Mouse (Mus musculus) limb, embryonic 13.5 days (tissue): ENCODE measurements at regions not wholly inside any gene's neighbourhood (a gene's known extent, or its start where the extent isn't known, plus 50 kb on each side); places are given as distances from the start of the nearest gene placed in this dataset.

ENCODE experiments used
- ATAC-seq: fragments of 200-750 bp; cut with Nextera tagmentation; 2 replicates; pipeline ENCODE4 v1.8.0; 2017; ENCODE audit warnings: low read depth, moderate number of reproducible peaks, moderate TSS enrichment; ENCODE audit not compliant: low FRiP score
- H3K27ac ChIP-seq: fragments of 300-500 bp; sonication (generic); 2 replicates; pipeline ENCODE4 v1.5.1; 2015; ENCODE audit warnings: inconsistent platforms, mild to moderate bottlenecking, moderate library complexity
- H3K27me3 ChIP-seq: fragments of 300-500 bp; sonication (generic); 2 replicates; pipeline ENCODE4 v1.6.1; 2015; ENCODE audit warnings: mild to moderate bottlenecking, inconsistent platforms
- H3K36me3 ChIP-seq: fragments of 300-500 bp; sonication (generic); 2 replicates; pipeline ENCODE4 v1.6.1; 2015; ENCODE audit warnings: inconsistent platforms, mild to moderate bottlenecking, moderate library complexity
- H3K4me1 ChIP-seq: fragments of 300-500 bp; sonication (generic); 2 replicates; pipeline ENCODE4 v1.6.1; 2015; ENCODE audit warnings: inconsistent platforms
- H3K4me2 ChIP-seq: fragments of 300-500 bp; sonication (generic); replicated peaks from 2 replicates; pipeline ENCODE4 v1.6.1; 2015; ENCODE audit warnings: inconsistent platforms, mild to moderate bottlenecking, moderate library complexity
- H3K4me3 ChIP-seq: fragments of 300-500 bp; sonication (generic); 2 replicates; pipeline ENCODE4 v1.5.1; 2015; ENCODE audit warnings: moderate library complexity, mild to moderate bottlenecking, inconsistent platforms
- H3K9ac ChIP-seq: fragments of 300-500 bp; sonication (generic); 2 replicates; pipeline ENCODE4 v1.6.1; 2015; ENCODE audit warnings: mild to moderate bottlenecking, inconsistent platforms
- H3K9me3 ChIP-seq: fragments of 300-500 bp; sonication (generic); 2 replicates; pipeline ENCODE4 v1.6.1; 2016; ENCODE audit warnings: inconsistent platforms
- WGBS: fragments of 180-500 bp; shearing (Covaris S2); methylation state at CpG from one replicate; pipeline ENCODE4 v1.1.7; 2015; 5-methylcytosine and 5-hydroxymethylcytosine counted together

- H3K4me3 ChIP-seq = no peak overlapping the region
- peak; percentile 48; the same call in 1 of the 2 replicates for ATAC-seq
Measured at GRCm38 (mm10) chr16:86027700-86028099, 126.1 kb upstream of the Adamts5 start.

GRCm38 (mm10) chr16:86015336-86015735 is 113.7 kb upstream of the Adamts5 start:
- WGBS = 89% methylated on average over 1 of the region's 1 CpGs
- ATAC-seq = no peak

More at GRCm38 (mm10) chr16:86027700-86028099, 126.1 kb upstream of the Adamts5 start:
- H3K9me3 ChIP-seq = no peaks in the 10 kb centered on the region
- no peak overlapping the region for H3K4me2 ChIP-seq
- no peaks in the 10 kb centered on the region for H3K36me3 ChIP-seq
- no peaks in the 10 kb centered on the region for H3K4me1 ChIP-seq
- H3K27me3 ChIP-seq = no peaks in the 10 kb centered on the region
- WGBS = 38% methylated on average over 2 of the region's 2 CpGs
- no peak overlapping the region for H3K27ac ChIP-seq
- H3K9ac ChIP-seq = no peak overlapping the region

GRCm38 (mm10) chr16:86011051-86011450 is 109.4 kb upstream of the Adamts5 start:
- H3K4me2 ChIP-seq = no peak overlapping the region
- ATAC-seq = no peak
- 78% methylated on average over 5 of the region's 5 CpGs for WGBS
- H3K27ac ChIP-seq = no peak overlapping the region
- no peak overlapping the region for H3K9ac ChIP-seq
- H3K27me3 ChIP-seq = no peaks in the 10 kb centered on the region
- no peaks in the 10 kb centered on the region for H3K36me3 ChIP-seq
- no peaks in the 10 kb centered on the region for H3K4me1 ChIP-seq
- H3K4me3 ChIP-seq = no peak overlapping the region
- no peaks in the 10 kb centered on the region for H3K9me3 ChIP-seq

More at GRCm38 (mm10) chr16:86015336-86015735, 113.7 kb upstream of the Adamts5 start:
- H3K9ac ChIP-seq = no peak overlapping the region
- no peaks in the 10 kb centered on the region for H3K36me3 ChIP-seq
- no peaks in the 10 kb centered on the region for H3K4me1 ChIP-seq
- no peak overlapping the region for H3K4me3 ChIP-seq
- H3K27me3 ChIP-seq = no peaks in the 10 kb centered on the region
- H3K4me2 ChIP-seq = no peak overlapping the region
- no peaks in the 10 kb centered on the region for H3K9me3 ChIP-seq
- H3K27ac ChIP-seq = no peak overlapping the region

GRCm38 (mm10) chr16:86009638-86010329 is 108.2 kb upstream of the Adamts5 start:
- H3K9me3 ChIP-seq = no peaks in the 10 kb centered on the region
- WGBS = 39% methylated on average over 3 of the region's 3 CpGs
- no peak for ATAC-seq

DNA sequence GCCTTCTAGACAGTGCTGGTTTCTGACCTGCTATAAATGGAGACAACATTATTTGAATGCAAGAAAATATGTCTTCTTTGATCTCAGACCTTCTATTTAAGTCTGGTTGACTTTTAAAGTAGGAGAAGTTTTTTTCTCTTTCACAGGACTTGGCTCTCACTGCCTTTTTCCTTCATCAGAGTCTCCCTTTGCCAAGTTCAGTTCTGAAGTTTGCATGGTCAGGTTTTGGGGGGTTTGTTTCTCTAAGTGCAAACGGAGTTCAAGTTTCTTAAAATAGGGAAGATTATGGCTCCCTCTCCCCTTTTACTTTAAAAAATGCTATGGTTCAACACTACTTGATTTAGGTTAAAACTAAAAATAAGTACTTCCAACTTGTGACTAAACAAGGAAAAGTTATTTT is 106.2 kb upstream of the Adamts5 start:
- no peaks in the 10 kb centered on the region for H3K27me3 ChIP-seq
- WGBS = 70% methylated on average over 1 of the region's 1 CpGs
- H3K27ac ChIP-seq = no peak overlapping the region
- H3K36me3 ChIP-seq = no peaks in the 10 kb centered on the region
- no peaks in the 10 kb centered on the region for H3K4me1 ChIP-seq
- ATAC-seq = no peak
- no peaks in the 10 kb centered on the region for H3K9me3 ChIP-seq
- no peak overlapping the region for H3K9ac ChIP-seq
- H3K4me2 ChIP-seq = no peak overlapping the region
- H3K4me3 ChIP-seq = no peak overlapping the region

More at GRCm38 (mm10) chr16:86009638-86010329, 108.2 kb upstream of the Adamts5 start:
- Histone ChIP-seq H3K4me1 (no peaks in the 10 kb centered on the region), H3K27ac (no peak overlapping the region), H3K4me2 (no peak overlapping the region), H3K4me3 (no peak overlapping the region), H3K27me3 (no peaks in the 10 kb centered on the region), H3K9ac (no peak overlapping the region), H3K36me3 (no peaks in the 10 kb centered on the region)

GRCm38 (mm10) chr16:86000846-86001245 is 99.2 kb upstream of the Adamts5 start:
- no peak for ATAC-seq
- H3K27me3 ChIP-seq = no peaks in the 10 kb centered on the region
- peaks cover 9% of the 10 kb centered on the region; the same call in 1 of the 2 replicates for H3K4me1 ChIP-seq
- H3K4me2 ChIP-seq = no peak overlapping the region
- no peak overlapping the region for H3K9ac ChIP-seq
- H3K9me3 ChIP-seq = no peaks in the 10 kb centered on the region
- no peak overlapping the region for H3K27ac ChIP-seq
- H3K4me3 ChIP-seq = no peak overlapping the region
- WGBS = 78% methylated on average over 1 of the region's 1 CpGs
- H3K36me3 ChIP-seq = no peaks in the 10 kb centered on the region

- Histone ChIP-seq H3K27ac (no peak overlapping the region), H3K4me3 (no peak overlapping the region), H3K27me3 (no peaks in the 10 kb centered on the region), H3K9ac (no peak overlapping the region), H3K9me3 (no peaks in the 10 kb centered on the region), H3K36me3 (no peaks in the 10 kb centered on the region), H3K4me1 (no peaks in the 10 kb centered on the region), H3K4me2 (no peak overlapping the region)
- WGBS = 66% methylated on average over 2 of the region's 2 CpGs
- ATAC-seq = no peak
Measured at GRCm38 (mm10) chr16:85985841-85986240, 84.2 kb upstream of the Adamts5 start.

DNA sequence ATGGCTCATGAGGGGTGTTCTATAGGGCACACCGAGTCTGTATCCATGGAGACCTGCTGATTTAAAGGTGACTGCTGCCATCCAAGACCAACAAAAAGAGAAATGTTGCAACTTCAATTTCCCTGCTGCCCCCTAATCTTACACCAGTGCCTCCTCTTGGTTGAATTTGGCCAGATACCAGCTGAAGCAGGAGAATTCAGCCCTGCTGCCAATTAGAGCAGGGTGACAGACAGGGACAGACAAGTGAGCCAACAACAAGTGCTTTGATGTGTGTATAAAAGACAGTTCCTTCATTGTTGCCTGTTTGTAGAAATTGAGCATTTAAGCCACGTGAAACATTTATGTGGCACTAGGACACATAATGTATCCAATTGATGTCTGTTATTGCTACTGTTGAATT is 75.5 kb upstream of the Adamts5 start:
- H3K4me3 ChIP-seq = no peak overlapping the region
- no peak overlapping the region for H3K27ac ChIP-seq
- H3K36me3 ChIP-seq = no peaks in the 10 kb centered on the region
- H3K27me3 ChIP-seq = no peaks in the 10 kb centered on the region
- H3K9me3 ChIP-seq = no peaks in the 10 kb centered on the region
- no peak for ATAC-seq
- no peak overlapping the region for H3K4me2 ChIP-seq
- 78% methylated on average over 2 of the region's 2 CpGs for WGBS
- H3K9ac ChIP-seq = no peak overlapping the region
- no peaks in the 10 kb centered on the region for H3K4me1 ChIP-seq

GRCm38 (mm10) chr16:85966892-85967444 is 65.3 kb upstream of the Adamts5 start:
- Histone ChIP-seq H3K9me3 (no peaks in the 10 kb centered on the region), H3K27me3 (no peaks in the 10 kb centered on the region), H3K36me3 (no peaks in the 10 kb centered on the region), H3K9ac (no peak overlapping the region), H3K27ac (no peak overlapping the region), H3K4me1 (peaks cover 17% of the 10 kb centered on the region), H3K4me2 (no peak overlapping the region), H3K4me3 (no peak overlapping the region)
- WGBS = 38% methylated on average over 4 of the region's 4 CpGs
- ATAC-seq = no peak

DNA sequence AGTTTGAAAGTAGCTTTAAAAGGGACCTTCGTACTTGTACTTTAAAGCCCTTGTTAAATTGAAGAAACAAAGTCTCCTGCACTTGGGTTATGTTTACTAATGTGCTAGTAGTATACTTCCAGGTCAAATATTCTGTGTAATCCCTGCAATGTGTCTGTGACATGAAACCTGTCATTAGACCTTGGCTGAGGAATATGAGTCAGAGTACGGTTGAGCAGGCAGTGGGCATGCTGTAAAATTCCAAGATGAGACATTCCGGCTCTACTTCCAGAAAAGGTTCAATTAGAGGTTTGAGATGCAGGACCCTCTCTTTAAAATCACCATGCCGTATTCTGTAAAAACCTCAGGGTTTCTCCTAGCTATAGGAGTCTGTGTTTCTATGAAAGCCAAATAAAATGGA is 64.6 kb upstream of the Adamts5 start:
- no peak for ATAC-seq
- Histone ChIP-seq H3K4me3 (no peak overlapping the region), H3K36me3 (no peaks in the 10 kb centered on the region), H3K9ac (no peak overlapping the region), H3K27ac (no peak overlapping the region), H3K4me2 (no peak overlapping the region), H3K9me3 (no peaks in the 10 kb centered on the region), H3K27me3 (no peaks in the 10 kb centered on the region), H3K4me1 (peaks cover 17% of the 10 kb centered on the region)
- 32% methylated on average over 4 of the region's 4 CpGs for WGBS

DNA sequence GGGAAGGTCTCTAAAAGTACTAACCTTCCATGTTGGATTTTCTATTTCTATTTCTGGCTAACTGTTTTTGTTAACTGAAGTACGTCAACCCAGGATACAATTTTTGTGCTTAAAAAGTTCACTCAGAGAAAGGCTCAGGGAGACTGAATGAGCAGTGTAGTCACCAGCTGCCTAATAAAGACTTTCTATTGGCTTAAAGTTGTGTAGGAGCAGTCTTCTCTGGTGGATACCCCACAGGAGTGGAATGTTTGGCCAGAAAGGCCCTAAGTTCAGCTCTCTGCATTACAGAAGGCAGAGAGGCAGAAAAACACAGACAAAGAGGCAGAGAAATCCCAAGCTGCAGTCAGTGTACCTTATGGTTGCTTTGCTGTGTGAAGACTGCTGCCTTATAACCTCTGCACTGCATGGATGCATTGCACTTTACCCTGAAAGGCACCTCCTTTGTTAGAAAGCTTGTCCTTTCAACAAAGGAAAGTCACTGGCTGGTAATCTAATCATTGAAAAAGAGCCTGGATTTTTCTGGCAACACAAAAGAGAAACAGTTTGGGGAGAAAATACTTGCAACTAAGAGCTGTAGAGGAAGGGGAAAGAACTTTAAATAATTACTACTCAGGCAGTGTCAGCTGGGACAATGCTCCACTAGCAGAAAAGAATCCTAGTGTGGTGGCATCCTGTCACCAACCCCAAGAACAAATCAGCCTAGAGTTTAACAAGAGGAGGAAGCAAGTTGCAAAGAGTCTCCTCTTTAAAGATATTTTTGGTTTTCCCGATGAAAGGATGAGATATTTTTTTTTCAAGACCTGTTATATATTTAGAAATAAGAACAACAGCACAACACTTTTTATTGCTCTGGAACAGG is 63.0 kb upstream of the Adamts5 start:
- peaks cover 17% of the 10 kb centered on the region for H3K4me1 ChIP-seq
- no peak overlapping the region for H3K4me2 ChIP-seq
- no peak overlapping the region for H3K4me3 ChIP-seq
- 73% methylated on average over 2 of the region's 2 CpGs for WGBS
- no peaks in the 10 kb centered on the region for H3K36me3 ChIP-seq
- ATAC-seq = no peak
- no peaks in the 10 kb centered on the region for H3K27me3 ChIP-seq
- H3K27ac ChIP-seq = peak overlapping the region; percentile 33; the same call in 1 of the 2 replicates
- no peaks in the 10 kb centered on the region for H3K9me3 ChIP-seq
- H3K9ac ChIP-seq = no peak overlapping the region

GRCm38 (mm10) chr16:85956006-85956562 is 54.5 kb upstream of the Adamts5 start:
- Histone ChIP-seq H3K9me3 (no peaks in the 10 kb centered on the region), H3K4me3 (no peak overlapping the region), H3K9ac (no peak overlapping the region), H3K36me3 (no peaks in the 10 kb centered on the region), H3K27me3 (no peaks in the 10 kb centered on the region), H3K4me2 (no peak overlapping the region), H3K27ac (no peak overlapping the region), H3K4me1 (0 out of 2 replicates have a peak, but pooled peaks cover 8% of the 10 kb centered on the region)
- 57% methylated on average over 4 of the region's 4 CpGs for WGBS
- ATAC-seq = no peak
